Mouse (Mus musculus): ENCODE measurements around the gene Ppp1r15b. TPM values are rescaled to one million over a fixed set of nuclear protein-coding genes. Genes with fewer than 3 reads are reported as not detected.

Ppp1r15b gene
- polyA plus RNA-seq, 1 experiment: 31.7 TPM

- H3K4me1 ChIP-seq (ENCODE audit: control insufficient read depth, insufficient read depth, low read length): peaks cover 32% of the 10 kb centered on the region
- H3K27me3 ChIP-seq (ENCODE audit: control insufficient read depth, insufficient read depth, low read length): no peaks in the 10 kb centered on the region
- no peak overlapping the region for H3K27ac ChIP-seq (ENCODE audit: insufficient read depth, low read length)
- no peak overlapping the region for H3K4me3 ChIP-seq (replicated peaks; ENCODE audit: insufficient read depth, low read depth, low read length)
- peak; percentile 80 to 87 for DNase-seq
- 7% methylated on average over 11 of the region's 11 CpGs for WGBS
- TF ChIP-seq POLR2A (IDR thresholded peaks at IDR 0.05; ENCODE audit: borderline replicate concordance, insufficient read depth, low read length): no peak
- no peak for TF ChIP-seq CTCF (IDR thresholded peaks at IDR 0.05; ENCODE audit: borderline replicate concordance, insufficient read depth, low read depth, low read length)
These were observed 47.9 kb downstream of the Ppp1r15b start for GRCm38 (mm10) chr1:133178732-133179440.

DNA sequence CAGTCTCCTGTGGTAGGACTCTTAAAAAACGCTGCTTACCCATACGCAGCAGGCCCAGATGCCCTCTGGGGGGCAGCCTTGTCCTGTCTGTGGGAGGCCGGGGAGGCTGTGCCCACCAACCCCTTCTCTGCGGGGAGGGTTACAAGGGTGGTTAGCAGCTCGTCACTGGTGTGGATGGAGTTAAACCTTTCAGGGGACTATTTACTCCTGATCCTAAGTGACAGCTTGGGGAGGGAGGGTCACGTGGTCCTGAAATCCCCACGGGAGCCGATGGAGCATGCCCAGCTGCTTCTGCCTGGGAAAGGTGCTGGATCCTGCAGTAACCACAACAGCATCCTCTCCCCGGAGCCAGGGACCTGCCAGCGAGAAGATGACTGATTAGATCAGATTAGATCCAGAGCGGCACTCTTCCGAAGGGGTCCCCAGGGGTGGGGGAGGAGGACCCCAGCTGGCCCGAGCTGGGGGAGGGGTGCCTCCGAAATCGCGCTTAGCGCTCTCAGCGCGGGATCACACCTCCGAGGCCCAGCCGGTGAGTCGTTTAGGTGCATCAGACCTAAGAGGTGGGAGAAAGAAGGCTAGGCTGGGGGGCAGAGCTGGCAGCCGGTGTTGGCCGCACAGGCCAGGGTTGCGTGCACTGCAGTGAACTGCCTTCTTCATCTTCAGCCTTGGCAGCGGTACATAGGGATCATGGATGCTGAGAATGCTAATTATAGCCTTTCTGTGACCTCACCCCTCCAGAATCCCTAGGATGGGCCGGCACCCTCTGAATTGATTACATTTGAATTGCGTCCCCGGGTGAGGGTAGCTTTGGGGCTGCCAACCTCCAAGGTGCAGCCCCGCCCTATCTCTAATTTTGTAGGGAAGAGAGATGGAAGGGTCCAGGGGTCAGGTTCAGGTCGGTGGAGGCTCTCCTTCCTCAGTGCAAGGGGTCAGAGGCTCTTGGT lies 50.4 kb downstream of the Ppp1r15b start:
- H3K4me3 ChIP-seq (replicated peaks; ENCODE audit: insufficient read depth, low read depth, low read length): peak overlapping the region; percentile 89
- peak overlapping the region; percentile 63 for H3K27ac ChIP-seq (ENCODE audit: insufficient read depth, low read length)
- H3K4me1 ChIP-seq (ENCODE audit: control insufficient read depth, insufficient read depth, low read length): peaks cover 32% of the 10 kb centered on the region
- no peaks in the 10 kb centered on the region for H3K27me3 ChIP-seq (ENCODE audit: control insufficient read depth, insufficient read depth, low read length)
- DNase-seq: peak; percentile 76 to 82
- TF ChIP-seq CTCF (IDR thresholded peaks at IDR 0.05; ENCODE audit: borderline replicate concordance, insufficient read depth, low read depth, low read length) (peak; percentile 84), POLR2A (IDR thresholded peaks at IDR 0.05; ENCODE audit: borderline replicate concordance, insufficient read depth, low read length) (0 out of 2 replicates have a peak, but pooled peaks have one; percentile 19)
- WGBS: 2% methylated on average over 31 of the region's 31 CpGs

- DNase-seq: peak; percentile 75 to 77
- no peak for TF ChIP-seq POLR2A (IDR thresholded peaks at IDR 0.05; ENCODE audit: borderline replicate concordance, insufficient read depth, low read length)
- TF ChIP-seq CTCF (IDR thresholded peaks at IDR 0.05; ENCODE audit: borderline replicate concordance, insufficient read depth, low read depth, low read length): peak; percentile 4; the same call in 1 of the 2 replicates
- H3K4me1 ChIP-seq (ENCODE audit: control insufficient read depth, insufficient read depth, low read length): peaks cover 32% of the 10 kb centered on the region
- H3K27me3 ChIP-seq (ENCODE audit: control insufficient read depth, insufficient read depth, low read length): no peaks in the 10 kb centered on the region
- peak overlapping the region; percentile 89 for H3K4me3 ChIP-seq (replicated peaks; ENCODE audit: insufficient read depth, low read depth, low read length)
- H3K27ac ChIP-seq (ENCODE audit: insufficient read depth, low read length): peak overlapping the region; percentile 63
- WGBS: under 1% methylated on average over 24 of the region's 25 CpGs
These were observed 51.2 kb downstream of the Ppp1r15b start for GRCm38 (mm10) chr1:133182016-133182705.

DNA sequence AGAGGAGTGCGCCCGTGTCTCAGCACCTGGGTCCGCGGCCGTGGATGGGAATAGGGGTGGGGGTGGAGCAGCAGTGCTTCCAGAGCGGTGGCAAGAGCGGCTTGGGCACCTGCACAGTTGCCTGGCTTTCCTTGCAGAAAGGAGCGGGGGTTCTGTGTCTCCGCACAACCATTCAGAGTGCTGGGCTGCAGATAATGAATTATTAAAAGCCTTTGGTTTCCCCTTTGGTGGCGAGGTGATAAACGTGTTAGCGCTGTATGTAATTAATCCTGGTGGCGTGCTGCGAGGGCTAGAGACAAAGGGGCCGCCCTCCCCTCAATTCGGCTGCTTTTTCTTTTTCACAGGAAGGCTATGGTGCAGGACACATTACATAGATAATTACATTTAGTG lies 51.8 kb downstream of the Ppp1r15b start:
- H3K27ac ChIP-seq (ENCODE audit: insufficient read depth, low read length): no peak overlapping the region
- H3K27me3 ChIP-seq (ENCODE audit: control insufficient read depth, insufficient read depth, low read length): no peaks in the 10 kb centered on the region
- peak overlapping the region; percentile 89 for H3K4me3 ChIP-seq (replicated peaks; ENCODE audit: insufficient read depth, low read depth, low read length)
- TF ChIP-seq POLR2A (IDR thresholded peaks at IDR 0.05; ENCODE audit: borderline replicate concordance, insufficient read depth, low read length): no peak
- no peak for TF ChIP-seq CTCF (IDR thresholded peaks at IDR 0.05; ENCODE audit: borderline replicate concordance, insufficient read depth, low read depth, low read length)
- 5% methylated on average over 16 of the region's 16 CpGs for WGBS
- DNase-seq: no peak
- H3K4me1 ChIP-seq (ENCODE audit: control insufficient read depth, insufficient read depth, low read length): peaks cover 33% of the 10 kb centered on the region

DNA sequence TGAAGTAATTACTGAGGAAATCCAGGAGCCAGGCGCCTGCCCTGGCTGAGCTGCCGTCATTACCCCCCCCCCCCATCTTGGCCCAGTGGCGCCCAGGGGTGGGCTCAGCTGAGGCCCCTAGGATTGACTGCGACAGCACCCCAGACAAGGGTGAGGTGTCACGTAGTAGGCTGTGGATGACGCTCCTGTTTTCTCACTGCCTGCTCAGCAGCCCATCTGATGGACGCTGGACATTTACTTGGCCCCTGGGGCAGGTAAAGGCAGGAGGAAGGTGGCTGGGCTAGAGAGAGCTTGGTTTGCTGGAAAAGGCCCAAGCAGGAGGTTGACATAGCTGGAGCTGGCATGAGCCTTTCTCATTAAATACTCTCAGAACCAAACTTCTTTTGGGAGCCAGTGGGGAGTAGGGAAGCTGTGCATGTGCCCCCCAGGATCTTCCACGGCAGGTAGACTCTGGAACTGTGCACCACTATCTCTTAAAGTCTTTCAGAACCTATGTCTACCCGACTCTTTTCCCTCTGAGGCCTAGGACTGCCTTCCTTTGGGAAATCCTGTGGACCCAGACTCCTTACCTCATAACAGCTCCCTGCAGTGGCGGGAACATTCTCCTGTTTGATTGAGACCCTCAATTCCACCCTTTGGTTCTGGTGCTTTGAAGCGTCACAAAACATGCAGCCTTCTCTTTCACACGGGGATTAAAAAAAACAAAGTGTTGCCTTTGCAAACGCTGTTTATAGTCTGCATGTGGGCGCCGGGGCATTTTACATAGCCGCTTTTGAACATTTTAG lies 52.4 kb downstream of the Ppp1r15b start:
- DNase-seq: no peak
- peak overlapping the region; percentile 89 for H3K4me3 ChIP-seq (replicated peaks; ENCODE audit: insufficient read depth, low read depth, low read length)
- 78% methylated on average over 16 of the region's 16 CpGs for WGBS
- peaks cover 30% of the 10 kb centered on the region for H3K4me1 ChIP-seq (ENCODE audit: control insufficient read depth, insufficient read depth, low read length)
- no peak overlapping the region for H3K27ac ChIP-seq (ENCODE audit: insufficient read depth, low read length)
- no peak for TF ChIP-seq POLR2A (IDR thresholded peaks at IDR 0.05; ENCODE audit: borderline replicate concordance, insufficient read depth, low read length)
- no peak for TF ChIP-seq CTCF (IDR thresholded peaks at IDR 0.05; ENCODE audit: borderline replicate concordance, insufficient read depth, low read depth, low read length)
- H3K27me3 ChIP-seq (ENCODE audit: control insufficient read depth, insufficient read depth, low read length): no peaks in the 10 kb centered on the region

GRCm38 (mm10) chr1:133187948-133188680 lies 57.2 kb downstream of the Ppp1r15b start:
- 48% methylated on average over 4 of the region's 4 CpGs for WGBS
- TF ChIP-seq CTCF (IDR thresholded peaks at IDR 0.05; ENCODE audit: borderline replicate concordance, insufficient read depth, low read depth, low read length): no peak
- no peak for TF ChIP-seq POLR2A (IDR thresholded peaks at IDR 0.05; ENCODE audit: borderline replicate concordance, insufficient read depth, low read length)
- H3K27ac ChIP-seq (ENCODE audit: insufficient read depth, low read length): no peak overlapping the region
- peak in 1 of 2 experiments; percentile 23 for DNase-seq
- peaks cover 9% of the 10 kb centered on the region; the same call in 1 of the 2 replicates for H3K4me1 ChIP-seq (ENCODE audit: control insufficient read depth, insufficient read depth, low read length)
- no peak overlapping the region for H3K4me3 ChIP-seq (replicated peaks; ENCODE audit: insufficient read depth, low read depth, low read length)
- no peaks in the 10 kb centered on the region for H3K27me3 ChIP-seq (ENCODE audit: control insufficient read depth, insufficient read depth, low read length)

Measured in cerebellum, adult 2 months (tissue).